Mouse (Mus musculus) liver, postnatal 0 days (tissue): ENCODE measurements at regions not wholly inside any gene's neighbourhood (a gene's known extent, or its start where the extent isn't known, plus 50 kb on each side); places are given as distances from the start of the nearest gene placed in this dataset.

Experiments
- CTCF ChIP-seq: sonication (generic); IDR thresholded peaks from 2 replicates; pipeline ENCODE4 v1.5.1; 2016; ENCODE audit warnings: antibody characterized with exemption, low read depth
- EP300 ChIP-seq: IDR thresholded peaks from 2 replicates; pipeline ENCODE4 v1.6.1; 2016; ENCODE audit warnings: antibody characterized with exemption, low read depth, mild to moderate bottlenecking

- TF ChIP-seq EP300: no peak
- no peak for TF ChIP-seq CTCF
Observed at GRCm38 (mm10) chr8:90521393-90521792, 173.2 kb upstream of the Tox3 start.
